Mouse (Mus musculus) stomach, postnatal 0 days (tissue): ENCODE measurements at regions not wholly inside any gene's neighbourhood (a gene's known extent, or its start where the extent isn't known, plus 50 kb on each side); places are given as distances from the start of the nearest gene placed in this dataset.

ENCODE experiments used
- CTCF ChIP-seq: IDR thresholded peaks from 2 replicates; pipeline ENCODE4 v1.5.1; 2016; ENCODE audit warnings: antibody characterized with exemption, low read depth, mild to moderate bottlenecking, moderate library complexity
- EP300 ChIP-seq: optimal IDR thresholded peaks from 2 replicates; pipeline ENCODE3; 2016; ENCODE audit warnings: antibody characterized with exemption

DNA sequence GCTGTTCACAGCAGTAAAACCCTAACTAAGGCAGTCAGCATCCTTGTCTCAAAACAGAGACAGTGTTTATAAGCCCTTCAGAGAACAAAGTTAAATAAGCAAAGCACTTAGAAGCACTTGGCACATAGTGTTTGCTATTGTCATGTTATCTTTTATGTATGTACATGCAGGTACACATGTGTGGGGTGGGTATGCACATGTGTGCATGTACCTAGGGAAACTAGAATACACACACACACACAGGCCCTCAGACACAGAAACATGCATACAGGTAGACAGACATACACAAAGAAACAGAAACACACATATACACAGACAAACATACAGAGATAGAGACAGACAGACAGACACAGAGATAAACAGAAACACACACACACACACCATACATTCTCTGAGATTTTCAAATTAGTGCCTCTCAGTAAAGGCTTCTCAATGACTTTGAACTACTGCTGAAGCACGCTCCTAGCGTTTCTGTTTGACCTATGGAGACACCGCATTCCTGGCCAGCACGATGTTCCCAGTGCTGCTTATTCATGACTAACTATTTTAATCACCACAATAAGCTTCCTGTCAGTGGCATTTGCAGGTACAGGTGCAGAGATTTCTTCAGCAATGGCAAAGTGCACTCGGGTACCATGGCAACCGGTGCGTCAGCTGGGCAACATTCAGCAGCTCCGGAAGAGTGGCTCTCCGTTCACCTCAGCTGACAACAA is 148.1 kb downstream of the Rap2a start:
- no peak for TF ChIP-seq CTCF
- no peak for TF ChIP-seq EP300
